8 mouse cellular contexts compared by ENCODE assay signal in genomic region chr7:100285383-100285782, GRCm38 (mm10). TPM values are rescaled to one million over a fixed set of nuclear protein-coding genes. Genes with fewer than 3 reads are reported as not detected.
DNase-seq lines count a peak whose midpoint lies in the region; ATAC-seq lines count a peak whose summit lies in the region.

Gene P4ha3 (plus strand): TSS chr7:100285520.

- H3K4me2 ChIP-seq in kidney, embryonic 14.5 days (replicated peaks; ENCODE audit: low read depth, low read length), result peak within 1 kb of the TSS; percentile 82
- H3K4me2 ChIP-seq in forebrain, embryonic 16.5 days (ENCODE audit: low read length), result peak within 1 kb of the TSS; percentile 81
- H3K4me2 ChIP-seq in limb, embryonic 15.5 days, result peak within 1 kb of the TSS; percentile 86
- peak within 1 kb of the TSS; percentile 98 for H3K4me2 ChIP-seq in neural tube, embryonic 12.5 days (replicated peaks)

- H3K27ac ChIP-seq in kidney, embryonic 14.5 days (ENCODE audit: low read depth, low read length), result no peak within 1 kb of the TSS
- no peak within 1 kb of the TSS for H3K27ac ChIP-seq in forebrain, embryonic 16.5 days (ENCODE audit: low read length)
- peak within 1 kb of the TSS; percentile 98 for H3K27ac ChIP-seq in limb, embryonic 15.5 days
- no peak within 1 kb of the TSS for H3K27ac ChIP-seq in neural tube, embryonic 12.5 days

- peak within 1 kb of the TSS; percentile 44 for H3K4me3 ChIP-seq in kidney, embryonic 14.5 days (ENCODE audit: low read length)
- H3K4me3 ChIP-seq in forebrain, embryonic 16.5 days (replicated peaks; ENCODE audit: low read length), result peak within 1 kb of the TSS; percentile 51
- H3K4me3 ChIP-seq in limb, embryonic 15.5 days, result peak within 1 kb of the TSS; percentile 59
- H3K4me3 ChIP-seq in neural tube, embryonic 12.5 days, result peak within 1 kb of the TSS; percentile 59

- WGBS in kidney, embryonic 14.5 days, result under 1% methylated on average over 32 of the region's 53 CpGs
- whole genome bisulfite sequencing in forebrain, embryonic 16.5 days, result under 1% methylated on average over 42 of the region's 53 CpGs
- under 1% methylated on average over 47 of the region's 53 CpGs for WGBS in limb, embryonic 15.5 days
- under 1% methylated on average over 53 of the region's 53 CpGs for WGBS in neural tube, embryonic 12.5 days

- H3K4me1 ChIP-seq in kidney, embryonic 14.5 days (ENCODE audit: control insufficient read depth, insufficient read depth, low read length), result peaks cover 18% of the 10 kb centered on the region
- H3K4me1 ChIP-seq in forebrain, embryonic 16.5 days (replicated peaks; ENCODE audit: control insufficient read depth, insufficient read depth, low read length), result peaks cover 20% of the 10 kb centered on the region
- H3K4me1 ChIP-seq in limb, embryonic 15.5 days, result peaks cover 45% of the 10 kb centered on the region
- H3K4me1 ChIP-seq in neural tube, embryonic 12.5 days, result peaks cover 29% of the 10 kb centered on the region

- no peaks in the 10 kb centered on the region for H3K36me3 ChIP-seq in kidney, embryonic 14.5 days (ENCODE audit: control insufficient read depth, insufficient read depth, low read length)
- H3K36me3 ChIP-seq in forebrain, embryonic 16.5 days (ENCODE audit: control insufficient read depth, insufficient read depth), result no peaks in the 10 kb centered on the region
- 0 out of 2 replicates have a peak, but pooled peaks cover 1% of the 10 kb centered on the region for H3K36me3 ChIP-seq in limb, embryonic 15.5 days
- no peaks in the 10 kb centered on the region for H3K36me3 ChIP-seq in neural tube, embryonic 12.5 days

- no peak for DNase-seq in kidney, adult 11 months
- peak; percentile 65 for DNase-seq in ZHBTc4 (ENCODE audit: low read depth, low spot score)
- no peak for DNase-seq in adrenal gland, adult 8-10 months
- no peak for DNase-seq in T-cell, adult 2 months (ENCODE audit: low spot score)

- peak; percentile 51 for ATAC-seq in kidney, embryonic 14.5 days (ENCODE audit: low FRiP score, low TSS enrichment)
- peak; percentile 43 for ATAC-seq in forebrain, embryonic 16.5 days
- ATAC-seq in limb, embryonic 15.5 days (ENCODE audit: insufficient number of reproducible peaks, low FRiP score, low TSS enrichment, low read depth), result no peak
- no peak; the same call in 1 of the 2 replicates for ATAC-seq in neural tube, embryonic 12.5 days (ENCODE audit: low FRiP score, low read depth)

- peaks cover 9% of the 10 kb centered on the region for H3K27me3 ChIP-seq in kidney, embryonic 14.5 days (ENCODE audit: control insufficient read depth, insufficient read depth, low read length)
- peaks cover 14% of the 10 kb centered on the region for H3K27me3 ChIP-seq in forebrain, embryonic 16.5 days (replicated peaks; ENCODE audit: control insufficient read depth, insufficient read depth, low read length)
- no peaks in the 10 kb centered on the region for H3K27me3 ChIP-seq in limb, embryonic 15.5 days
- peaks cover 18% of the 10 kb centered on the region for H3K27me3 ChIP-seq in neural tube, embryonic 12.5 days (replicated peaks)

- peak within 1 kb of the TSS; percentile 71 for H3K9ac ChIP-seq in kidney, embryonic 14.5 days (ENCODE audit: low read depth, low read length)
- peak within 1 kb of the TSS; percentile 55 for H3K9ac ChIP-seq in forebrain, embryonic 16.5 days (replicated peaks; ENCODE audit: low read depth, low read length)
- peak within 1 kb of the TSS; percentile 73 for H3K9ac ChIP-seq in limb, embryonic 15.5 days
- H3K9ac ChIP-seq in neural tube, embryonic 12.5 days, result peak within 1 kb of the TSS; percentile 75

- H3K9me3 ChIP-seq in kidney, embryonic 14.5 days (ENCODE audit: control insufficient read depth, low read length), result no peaks in the 10 kb centered on the region
- H3K9me3 ChIP-seq in forebrain, embryonic 16.5 days (ENCODE audit: control insufficient read depth, low read length), result no peaks in the 10 kb centered on the region
- no peaks in the 10 kb centered on the region for H3K9me3 ChIP-seq in limb, embryonic 15.5 days
- H3K9me3 ChIP-seq in neural tube, embryonic 12.5 days, result no peaks in the 10 kb centered on the region

RNA-seq across cellular contexts. Expression of gene P4ha3, which starts in this region (rescaled TPM):
- polyA plus RNA-seq in kidney, embryonic 14.5 days (2014; fragmentation: Nextera tagmentation; extraction: Ambion mirVana), result 7.3 and 8.6 TPM in 2 replicates
- polyA plus RNA-seq in forebrain, embryonic 16.5 days (2015; fragmentation: Nextera tagmentation; extraction: Ambion mirVana), result 1.9 and 2.9 TPM in 2 replicates
- 24.0 and 28.1 TPM in 2 replicates for polyA plus RNA-seq in limb, embryonic 15.5 days (2015; fragmentation: Nextera tagmentation; extraction: Ambion mirVana)
- polyA plus RNA-seq in neural tube, embryonic 12.5 days (2016; fragmentation: Nextera tagmentation; extraction: Ambion mirVana), result 4.3 and 5.9 TPM in 2 replicates
- 1 to 10 TPM in 1 of 4 experiments, under 1 TPM in 3; 0.49 to 1.1 (median 0.81) TPM for total RNA-seq in adrenal gland, adult 8-10 months (2022)

Comparison
In these comparisons a context has a peak if more than half of its experiments do, and no peak if none do; other contexts are left out.
1. ATAC-seq: peak in kidney, embryonic 14.5 days (single experiment) and forebrain, embryonic 16.5 days (single experiment); none in limb, embryonic 15.5 days (single experiment) and neural tube, embryonic 12.5 days (single experiment).
2. Peak in every context shown above with its lines, with median percentiles within 50 percentile points of each other: H3K4me2 ChIP-seq, H3K4me3 ChIP-seq and H3K9ac ChIP-seq.